In genomic region chr17:84032441-84032840, GRCm38 (mm10) we compare ENCODE assay signal across 17 mouse cellular contexts.
DNase-seq lines count a peak whose midpoint lies in the region; ATAC-seq and TF ChIP-seq lines count a peak whose summit lies in the region.
"Had no signal": no experiment of that assay in that cellular context is flagged by ENCODE, and none has a peak within 500 bp of the region (broad histone marks: within the 10 kb centered on the region; RNA-seq: fewer than 3 reads in every experiment).

No protein-coding gene starts in this region.

- no peak for ATAC-seq in intestine, embryonic 16.5 days
- ATAC-seq in intestine, postnatal 0 days = no peak
- ATAC-seq in activated CD4-positive, CD25-positive, alpha-beta regulatory T cell, adult 4 months = peak; percentile 92
- peak; percentile 95 for ATAC-seq in inflammation-experienced regulatory T-cells, adult 6 months
- ATAC-seq in frontal cortex, adult (ENCODE audit: low TSS enrichment) = no peak
- no peak for ATAC-seq in hindbrain, embryonic 16.5 days

- H3K27ac ChIP-seq in intestine, embryonic 16.5 days (ENCODE audit: low read length) = peak overlapping the region; percentile 58
- no peak overlapping the region for H3K27ac ChIP-seq in intestine, postnatal 0 days (ENCODE audit: low read depth, low read length)
- H3K27ac ChIP-seq in hindbrain, embryonic 16.5 days (ENCODE audit: low read depth, low read length) = no peak overlapping the region
- H3K27ac ChIP-seq: neural tube, embryonic 13.5 days had no signal

- WGBS in intestine, embryonic 16.5 days = 81% methylated on average over 8 of the region's 8 CpGs
- 61% methylated on average over 8 of the region's 8 CpGs for WGBS in intestine, postnatal 0 days
- WGBS in hindbrain, embryonic 16.5 days = 89% methylated on average over 8 of the region's 8 CpGs

- no peaks in the 10 kb centered on the region for H3K9me3 ChIP-seq in intestine, embryonic 16.5 days (ENCODE audit: control insufficient read depth, low read length)
- no peaks in the 10 kb centered on the region for H3K9me3 ChIP-seq in intestine, postnatal 0 days (ENCODE audit: control insufficient read depth)
- H3K9me3 ChIP-seq in hindbrain, embryonic 16.5 days (ENCODE audit: control insufficient read depth, low read length) = 0 out of 2 replicates have a peak, but pooled peaks cover 2% of the 10 kb centered on the region
- H3K9me3 ChIP-seq: neural tube, embryonic 13.5 days had no signal

- H3K36me3 ChIP-seq in intestine, embryonic 16.5 days (ENCODE audit: control insufficient read depth, insufficient read depth, low read length) = no peaks in the 10 kb centered on the region
- no peaks in the 10 kb centered on the region for H3K36me3 ChIP-seq in intestine, postnatal 0 days (ENCODE audit: control insufficient read depth, insufficient read depth)
- H3K36me3 ChIP-seq in hindbrain, embryonic 16.5 days (ENCODE audit: control insufficient read depth, insufficient read depth, low read length) = no peaks in the 10 kb centered on the region
- H3K36me3 ChIP-seq: neural tube, embryonic 13.5 days had no signal

- TF ChIP-seq CTCF in intestine, postnatal 0 days (IDR thresholded peaks at IDR 0.05; ENCODE audit: low read depth) = no peak

- no peak overlapping the region for H3K4me3 ChIP-seq in intestine, embryonic 16.5 days (ENCODE audit: low read length)
- no peak overlapping the region for H3K4me3 ChIP-seq in intestine, postnatal 0 days (ENCODE audit: low read depth, low read length)
- H3K4me3 ChIP-seq in hindbrain, embryonic 16.5 days (ENCODE audit: low read length) = no peak overlapping the region
- H3K4me3 ChIP-seq: neural tube, embryonic 13.5 days had no signal

- H3K4me1 ChIP-seq in intestine, embryonic 16.5 days (ENCODE audit: control insufficient read depth, insufficient read depth, low read length) = peaks cover 41% of the 10 kb centered on the region
- 0 out of 2 replicates have a peak, but pooled peaks cover 4% of the 10 kb centered on the region for H3K4me1 ChIP-seq in intestine, postnatal 0 days (replicated peaks; ENCODE audit: control insufficient read depth, insufficient read depth, low read length)
- peaks cover 8% of the 10 kb centered on the region for H3K4me1 ChIP-seq in hindbrain, embryonic 16.5 days (ENCODE audit: control insufficient read depth, insufficient read depth, low read depth, low read length)

- H3K4me2 ChIP-seq in intestine, embryonic 16.5 days (ENCODE audit: low read depth, low read length) = no peak overlapping the region
- no peak overlapping the region for H3K4me2 ChIP-seq in intestine, postnatal 0 days (replicated peaks; ENCODE audit: low read depth)
- H3K4me2 ChIP-seq in hindbrain, embryonic 16.5 days (ENCODE audit: low read length) = no peak overlapping the region
- H3K4me2 ChIP-seq: neural tube, embryonic 13.5 days had no signal

- DNase-seq in CD4-positive, CD25-positive, alpha-beta regulatory T cell, adult 2 months (ENCODE audit: low read depth, low spot score) = peak; percentile 83
- DNase-seq in left cerebral cortex, adult 9 months (ENCODE audit: low spot score in 2 of 2) = no peak
- DNase-seq: adrenal gland, adult 8-10 months; cerebellum, adult 18-20 months; gastrocnemius, postnatal 36 days; kidney, adult 8-10 months; lung, adult 18-20 months; lung, postnatal 36 days; right cerebral cortex, postnatal 14 days; thymus, adult 18-20 months had no signal

- no peaks in the 10 kb centered on the region for H3K27me3 ChIP-seq in intestine, embryonic 16.5 days (replicated peaks; ENCODE audit: control insufficient read depth, insufficient read depth, low read length)
- H3K27me3 ChIP-seq in intestine, postnatal 0 days (replicated peaks; ENCODE audit: control insufficient read depth, insufficient read depth, low read length) = no peaks in the 10 kb centered on the region
- no peaks in the 10 kb centered on the region; the same call in 1 of the 2 replicates for H3K27me3 ChIP-seq in hindbrain, embryonic 16.5 days (replicated peaks; ENCODE audit: control insufficient read depth, insufficient read depth, low read length)

- no peak overlapping the region for H3K9ac ChIP-seq in intestine, embryonic 16.5 days (ENCODE audit: low read depth, low read length)
- no peak overlapping the region for H3K9ac ChIP-seq in intestine, postnatal 0 days (ENCODE audit: low read depth, low read length)
- no peak overlapping the region for H3K9ac ChIP-seq in hindbrain, embryonic 16.5 days (ENCODE audit: low read depth, low read length)
- H3K9ac ChIP-seq: neural tube, embryonic 13.5 days had no signal

Comparison
In these comparisons a context has a peak if more than half of its experiments do, and no peak if none do; other contexts are left out.
1. ATAC-seq: peak in activated CD4-positive, CD25-positive, alpha-beta regulatory T cell, adult 4 months (single experiment) and inflammation-experienced regulatory T-cells, adult 6 months (single experiment); none in intestine, embryonic 16.5 days (single experiment), intestine, postnatal 0 days (single experiment), frontal cortex, adult (single experiment) and hindbrain, embryonic 16.5 days (single experiment).